Mouse (Mus musculus) lung, postnatal 14 days (tissue): Measurements from ENCODE around the gene Agpat2.

Experiments used
- DNase-seq: peaks from one replicate; pipeline ENCODE4 v3.0.0; 2021

Gene Agpat2

GRCm38 (mm10) chr2:26625419-26625818, 21.2 kb upstream of the Agpat2 start:
- no peak for DNase-seq

- DNase-seq: no peak
Measured at GRCm38 (mm10) chr2:26622984-26623383, 18.8 kb upstream of the Agpat2 start.

- no peak for DNase-seq
Measured at GRCm38 (mm10) chr2:26621246-26621645, 17.0 kb upstream of the Agpat2 start.

GRCm38 (mm10) chr2:26617928-26618327, 13.7 kb upstream of the Agpat2 start:
- no peak for DNase-seq

GRCm38 (mm10) chr2:26617331-26617730, 13.1 kb upstream of the Agpat2 start:
- DNase-seq: no peak

GRCm38 (mm10) chr2:26615459-26616124, 11.4 kb upstream of the Agpat2 start:
- no peak for DNase-seq

GRCm38 (mm10) chr2:26614903-26615302, 10.7 kb upstream of the Agpat2 start:
- no peak for DNase-seq

- DNase-seq: no peak
Measured at GRCm38 (mm10) chr2:26611896-26612295, 7.7 kb upstream of the Agpat2 start.

GRCm38 (mm10) chr2:26611054-26611453, 6.8 kb upstream of the Agpat2 start:
- DNase-seq: no peak

GRCm38 (mm10) chr2:26610526-26610925, 6.3 kb upstream of the Agpat2 start:
- no peak for DNase-seq

GRCm38 (mm10) chr2:26609261-26609661, 5.0 kb upstream of the Agpat2 start:
- DNase-seq: no peak

- no peak for DNase-seq
Measured at GRCm38 (mm10) chr2:26608781-26609180, 4.6 kb upstream of the Agpat2 start.

- DNase-seq: peak; percentile 73
Measured at GRCm38 (mm10) chr2:26607056-26607910, 3.1 kb upstream of the Agpat2 start.

- DNase-seq: no peak
Measured at GRCm38 (mm10) chr2:26606579-26606978, 2.4 kb upstream of the Agpat2 start.

- DNase-seq: no peak
Measured at GRCm38 (mm10) chr2:26605331-26605730, 1.1 kb upstream of the Agpat2 start.

- DNase-seq: peak; percentile 19
Measured at GRCm38 (mm10) chr2:26603159-26603558, 1.1 kb downstream of the Agpat2 start.

- DNase-seq: no peak
Measured at GRCm38 (mm10) chr2:26602631-26603030, 1.6 kb downstream of the Agpat2 start.

- no peak for DNase-seq
Measured at GRCm38 (mm10) chr2:26601595-26601994, 2.6 kb downstream of the Agpat2 start.

- DNase-seq: no peak
Measured at GRCm38 (mm10) chr2:26600664-26601063, 3.6 kb downstream of the Agpat2 start.

GRCm38 (mm10) chr2:26599965-26600364, 4.3 kb downstream of the Agpat2 start:
- no peak for DNase-seq

- DNase-seq: no peak
Measured at GRCm38 (mm10) chr2:26598462-26598861, 5.8 kb downstream of the Agpat2 start.

- no peak for DNase-seq
Measured at GRCm38 (mm10) chr2:26597810-26598209, 6.4 kb downstream of the Agpat2 start.

- DNase-seq: peak; percentile 4
Measured at GRCm38 (mm10) chr2:26596898-26597297, 7.3 kb downstream of the Agpat2 start.

GRCm38 (mm10) chr2:26595725-26596435, 8.3 kb downstream of the Agpat2 start:
- peak; percentile 13 for DNase-seq
